Mouse (Mus musculus) limb, embryonic 12.5 days (tissue): ENCODE measurements at regions not wholly inside any gene's neighbourhood (a gene's known extent, or its start where the extent isn't known, plus 50 kb on each side); places are given as distances from the start of the nearest gene placed in this dataset.

Experiments
- ATAC-seq: fragments of 200-750 bp; cut with Nextera tagmentation; 2 replicates; pipeline ENCODE4 v1.8.0; 2017; ENCODE audit warnings: low read depth, moderate TSS enrichment; ENCODE audit not compliant: insufficient number of reproducible peaks, insufficient read depth, low FRiP score, low TSS enrichment
- H3K27ac ChIP-seq: fragments of 300-500 bp; sonication (generic); 2 replicates; pipeline ENCODE4 v1.5.1; 2016; ENCODE audit warnings: mild to moderate bottlenecking, moderate library complexity
- H3K27me3 ChIP-seq: fragments of 300-500 bp; sonication (generic); 2 replicates; pipeline ENCODE4 v1.6.1; 2016; ENCODE audit warnings: mild to moderate bottlenecking, moderate library complexity
- H3K36me3 ChIP-seq: fragments of 300-500 bp; sonication (generic); 2 replicates; pipeline ENCODE4 v1.6.1; 2016; ENCODE audit warnings: mild to moderate bottlenecking, moderate library complexity
- H3K4me1 ChIP-seq: fragments of 300-500 bp; sonication (generic); replicated peaks from 2 replicates; pipeline ENCODE4 v1.6.1; 2016
- H3K4me2 ChIP-seq: fragments of 300-500 bp; sonication (generic); 2 replicates; pipeline ENCODE4 v1.6.1; 2016; ENCODE audit warnings: mild to moderate bottlenecking, moderate library complexity
- H3K4me3 ChIP-seq: fragments of 300-500 bp; sonication (generic); replicated peaks from 2 replicates; pipeline ENCODE4 v1.5.1; 2016; ENCODE audit warnings: mild to moderate bottlenecking
- H3K9ac ChIP-seq: fragments of 300-500 bp; sonication (generic); replicated peaks from 2 replicates; pipeline ENCODE4 v1.6.1; 2016; ENCODE audit warnings: mild to moderate bottlenecking, moderate library complexity
- H3K9me3 ChIP-seq: fragments of 300-500 bp; sonication (generic); 2 replicates; pipeline ENCODE4 v1.6.1; 2016; ENCODE audit warnings: mild to moderate bottlenecking, moderate library complexity
- WGBS: fragments of 180-500 bp; shearing (Covaris S2); methylation state at CpG from one replicate; pipeline ENCODE4 v1.1.7; 2016; 5-methylcytosine and 5-hydroxymethylcytosine counted together

DNA sequence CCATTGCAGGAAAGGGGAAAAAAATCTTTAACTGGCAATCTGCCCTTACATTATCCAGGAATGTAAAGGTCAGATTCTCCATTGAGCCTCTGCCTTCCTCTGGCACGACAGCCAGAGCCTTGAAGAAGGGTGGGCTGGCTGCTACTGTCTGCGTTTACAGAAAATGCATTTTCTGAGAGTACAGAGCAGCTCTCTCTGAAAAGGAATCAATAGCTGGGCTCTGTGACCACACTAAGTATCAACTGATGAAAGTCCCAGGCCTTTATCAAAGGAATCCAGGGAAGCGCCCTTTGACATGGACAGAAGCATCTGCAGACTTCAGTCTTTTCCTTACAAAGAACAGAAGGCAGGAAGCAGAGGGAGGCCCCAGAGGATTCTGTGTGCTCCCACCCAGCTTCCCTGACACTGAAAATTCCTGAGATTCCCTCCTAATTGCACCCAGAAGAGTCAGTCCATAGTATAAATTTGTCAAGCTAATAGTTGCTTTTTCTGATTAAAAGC lies 124.2 kb downstream of the Ankrd50 start:
- no peaks in the 10 kb centered on the region for H3K36me3 ChIP-seq
- 19% methylated on average over 3 of the region's 3 CpGs for WGBS
- H3K27me3 ChIP-seq = no peaks in the 10 kb centered on the region
- H3K4me2 ChIP-seq = no peak overlapping the region
- no peak overlapping the region for H3K27ac ChIP-seq
- no peak for ATAC-seq
- H3K9ac ChIP-seq = no peak overlapping the region
- no peak overlapping the region for H3K4me3 ChIP-seq
- no peaks in the 10 kb centered on the region for H3K9me3 ChIP-seq
- H3K4me1 ChIP-seq = no peaks in the 10 kb centered on the region

- H3K4me1 ChIP-seq = no peaks in the 10 kb centered on the region
- no peak overlapping the region for H3K4me2 ChIP-seq
- 56% methylated on average over 14 of the region's 14 CpGs for WGBS
- H3K27me3 ChIP-seq = no peaks in the 10 kb centered on the region
- ATAC-seq = no peak
- no peaks in the 10 kb centered on the region for H3K36me3 ChIP-seq
- H3K9me3 ChIP-seq = no peaks in the 10 kb centered on the region
- no peak overlapping the region for H3K9ac ChIP-seq
- no peak overlapping the region for H3K4me3 ChIP-seq
- no peak overlapping the region for H3K27ac ChIP-seq
Observed at GRCm38 (mm10) chr3:38357905-38358491, 126.6 kb downstream of the Ankrd50 start.

GRCm38 (mm10) chr3:38344283-38344682 lies 140.4 kb downstream of the Ankrd50 start:
- H3K9ac ChIP-seq = no peak overlapping the region
- H3K27ac ChIP-seq = no peak overlapping the region
- WGBS = 37% methylated on average over 2 of the region's 2 CpGs
- no peak overlapping the region for H3K4me2 ChIP-seq
- H3K4me1 ChIP-seq = no peaks in the 10 kb centered on the region
- H3K4me3 ChIP-seq = no peak overlapping the region
- H3K9me3 ChIP-seq = no peaks in the 10 kb centered on the region
- no peaks in the 10 kb centered on the region for H3K27me3 ChIP-seq
- ATAC-seq = no peak
- no peaks in the 10 kb centered on the region for H3K36me3 ChIP-seq

DNA sequence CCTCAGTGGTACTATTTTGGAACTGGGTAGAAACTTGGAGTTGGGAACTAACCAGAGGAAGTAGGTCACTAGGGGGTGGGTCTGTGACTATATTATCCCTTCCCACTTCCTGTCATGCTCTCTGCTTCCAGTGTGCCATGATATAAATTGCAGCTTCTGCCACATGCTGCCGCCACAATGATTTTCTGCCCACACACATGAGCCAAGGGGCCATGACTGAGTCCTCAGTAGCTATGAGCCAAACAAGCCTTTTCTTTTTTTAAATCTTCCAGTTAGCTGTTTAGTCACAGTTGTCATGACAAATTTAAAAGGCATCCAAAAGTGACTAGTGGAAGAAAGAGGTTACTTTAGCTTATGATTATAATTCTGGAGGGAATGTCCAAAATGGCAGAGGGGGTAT lies 143.0 kb downstream of the Ankrd50 start:
- 94% methylated on average over 1 of the region's 1 CpGs for WGBS
- no peak overlapping the region for H3K4me3 ChIP-seq
- no peak overlapping the region for H3K9ac ChIP-seq
- H3K9me3 ChIP-seq = no peaks in the 10 kb centered on the region
- no peak for ATAC-seq
- H3K36me3 ChIP-seq = no peaks in the 10 kb centered on the region
- H3K4me1 ChIP-seq = no peaks in the 10 kb centered on the region
- H3K4me2 ChIP-seq = no peak overlapping the region
- no peaks in the 10 kb centered on the region for H3K27me3 ChIP-seq
- no peak overlapping the region for H3K27ac ChIP-seq

DNA sequence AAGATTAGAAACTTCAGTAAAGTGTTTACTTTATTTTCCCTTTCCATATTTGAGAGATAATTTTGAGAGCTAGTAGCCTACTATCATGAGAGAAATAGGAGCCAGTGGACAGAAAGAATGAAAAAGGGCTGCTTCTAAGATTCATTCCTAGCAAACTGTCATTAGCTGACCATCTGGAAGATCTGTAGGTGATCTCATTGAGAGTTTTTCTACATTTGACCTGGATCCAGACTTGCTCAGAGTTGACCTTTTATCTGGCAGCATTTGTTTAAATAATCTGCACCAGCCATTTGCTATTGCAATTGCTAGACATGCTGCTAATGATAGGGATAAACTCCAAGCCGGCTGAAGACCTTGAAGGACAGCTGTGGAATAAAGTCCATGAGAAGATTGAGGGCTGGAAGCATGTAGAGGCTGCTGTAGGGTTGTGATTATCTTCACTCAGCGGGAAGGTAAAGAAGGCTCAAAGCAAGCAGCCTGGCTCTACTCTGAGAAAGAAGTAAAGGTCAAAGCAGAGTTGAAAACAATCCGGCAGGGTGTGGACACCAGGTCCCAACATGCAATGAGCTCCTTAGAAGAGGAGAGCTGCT lies 151.2 kb downstream of the Ankrd50 start:
- no peak for ATAC-seq
- Histone ChIP-seq H3K27ac (no peak overlapping the region), H3K4me1 (no peaks in the 10 kb centered on the region), H3K4me3 (no peak overlapping the region), H3K9me3 (no peaks in the 10 kb centered on the region), H3K27me3 (no peaks in the 10 kb centered on the region), H3K9ac (no peak overlapping the region), H3K36me3 (no peaks in the 10 kb centered on the region), H3K4me2 (no peak overlapping the region)
- WGBS = 81% methylated on average over 3 of the region's 3 CpGs

GRCm38 (mm10) chr3:38331169-38331568 lies 153.5 kb downstream of the Ankrd50 start:
- no peak overlapping the region for H3K4me2 ChIP-seq
- no peak for ATAC-seq
- no peak overlapping the region for H3K4me3 ChIP-seq
- no peak overlapping the region for H3K27ac ChIP-seq
- H3K27me3 ChIP-seq = no peaks in the 10 kb centered on the region
- H3K4me1 ChIP-seq = no peaks in the 10 kb centered on the region
- H3K36me3 ChIP-seq = no peaks in the 10 kb centered on the region
- no peaks in the 10 kb centered on the region for H3K9me3 ChIP-seq
- H3K9ac ChIP-seq = no peak overlapping the region

DNA sequence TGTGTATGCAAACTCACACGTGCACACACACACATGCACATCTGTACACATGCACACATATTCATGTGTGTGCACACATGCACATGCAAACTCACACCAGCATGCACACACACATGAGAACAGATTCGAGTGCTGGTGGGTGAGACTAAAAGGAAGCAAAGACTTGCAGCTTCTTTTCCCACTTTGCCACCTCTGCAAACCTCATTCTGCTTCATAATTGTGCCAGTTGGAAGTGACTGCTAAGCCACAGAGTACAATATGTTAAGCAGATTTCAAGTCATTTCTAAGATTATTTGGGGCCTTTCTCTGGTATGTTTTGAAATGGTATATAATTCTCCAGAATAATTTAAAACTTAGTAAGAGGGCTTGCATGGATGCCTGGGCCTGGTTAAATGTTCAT lies 157.4 kb downstream of the Ankrd50 start:
- ATAC-seq = no peak
- Histone ChIP-seq H3K27me3 (no peaks in the 10 kb centered on the region), H3K36me3 (no peaks in the 10 kb centered on the region), H3K9ac (no peak overlapping the region), H3K4me1 (no peaks in the 10 kb centered on the region), H3K27ac (no peak overlapping the region), H3K9me3 (no peaks in the 10 kb centered on the region), H3K4me3 (no peak overlapping the region), H3K4me2 (no peak overlapping the region)
- WGBS = 77% methylated on average over 2 of the region's 2 CpGs

GRCm38 (mm10) chr3:38326211-38326610 lies 158.4 kb downstream of the Ankrd50 start:
- Histone ChIP-seq H3K4me1 (no peaks in the 10 kb centered on the region), H3K36me3 (no peaks in the 10 kb centered on the region), H3K4me2 (no peak overlapping the region), H3K27me3 (no peaks in the 10 kb centered on the region), H3K4me3 (no peak overlapping the region), H3K9ac (no peak overlapping the region), H3K27ac (no peak overlapping the region), H3K9me3 (no peaks in the 10 kb centered on the region)
- no peak for ATAC-seq

DNA sequence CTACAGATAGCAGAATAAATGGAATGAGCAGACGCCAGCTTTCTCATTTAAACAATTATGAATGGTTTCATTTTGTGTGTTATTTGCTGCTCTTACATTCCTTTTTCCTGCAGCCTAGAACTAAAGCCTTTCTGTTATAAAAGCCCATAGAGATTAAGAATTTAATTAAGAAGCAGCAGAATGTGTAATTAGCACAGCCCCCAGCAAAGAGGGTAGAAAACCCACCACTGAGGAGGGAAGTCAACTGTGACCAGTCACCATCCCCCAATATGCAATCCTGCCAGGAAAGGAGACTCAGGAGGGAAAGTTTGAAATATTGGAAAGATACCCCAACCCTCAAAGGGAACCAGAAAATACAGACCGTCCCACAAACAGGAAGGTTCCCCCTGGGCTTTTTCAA lies 160.0 kb downstream of the Ankrd50 start:
- ATAC-seq = no peak
- Histone ChIP-seq H3K9ac (no peak overlapping the region), H3K9me3 (no peaks in the 10 kb centered on the region), H3K4me3 (no peak overlapping the region), H3K27me3 (no peaks in the 10 kb centered on the region), H3K4me1 (no peaks in the 10 kb centered on the region), H3K4me2 (no peak overlapping the region), H3K27ac (no peak overlapping the region), H3K36me3 (no peaks in the 10 kb centered on the region)
- 78% methylated on average over 2 of the region's 2 CpGs for WGBS

- Histone ChIP-seq H3K9me3 (no peaks in the 10 kb centered on the region), H3K9ac (no peak overlapping the region), H3K4me2 (no peak overlapping the region), H3K4me3 (no peak overlapping the region), H3K27me3 (no peaks in the 10 kb centered on the region), H3K4me1 (no peaks in the 10 kb centered on the region), H3K36me3 (no peaks in the 10 kb centered on the region), H3K27ac (no peak overlapping the region)
- 60% methylated on average over 8 of the region's 8 CpGs for WGBS
- no peak for ATAC-seq
Observed at GRCm38 (mm10) chr3:38322426-38322825, 162.2 kb downstream of the Ankrd50 start.

DNA sequence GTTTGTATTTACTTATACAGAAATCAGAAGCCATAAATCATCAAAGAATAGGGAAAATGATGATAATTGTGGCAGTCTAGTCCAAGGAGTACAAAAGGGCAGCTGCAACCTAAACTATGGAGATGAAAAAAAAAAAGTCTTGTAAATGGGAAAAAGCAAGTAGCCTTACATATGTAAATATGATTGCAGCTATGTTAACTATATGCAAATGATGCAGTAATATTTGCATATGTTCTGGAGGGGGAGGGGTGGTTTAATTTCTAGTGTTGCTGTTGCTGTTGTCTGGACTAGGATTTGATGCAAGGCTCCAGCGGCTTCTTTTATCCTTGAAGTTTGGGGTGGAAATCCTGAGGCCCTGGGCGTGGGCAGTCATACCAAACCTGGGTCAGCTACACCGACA lies 163.0 kb downstream of the Ankrd50 start:
- WGBS = 94% methylated on average over 3 of the region's 3 CpGs
- no peaks in the 10 kb centered on the region for H3K27me3 ChIP-seq
- no peaks in the 10 kb centered on the region for H3K4me1 ChIP-seq
- no peak for ATAC-seq
- H3K9me3 ChIP-seq = no peaks in the 10 kb centered on the region
- no peaks in the 10 kb centered on the region for H3K36me3 ChIP-seq
- no peak overlapping the region for H3K27ac ChIP-seq
- no peak overlapping the region for H3K4me3 ChIP-seq
- no peak overlapping the region for H3K4me2 ChIP-seq
- H3K9ac ChIP-seq = no peak overlapping the region

- no peak for ATAC-seq
- Histone ChIP-seq H3K4me2 (no peak overlapping the region), H3K4me3 (no peak overlapping the region), H3K9me3 (no peaks in the 10 kb centered on the region), H3K36me3 (no peaks in the 10 kb centered on the region), H3K4me1 (no peaks in the 10 kb centered on the region), H3K9ac (no peak overlapping the region), H3K27me3 (no peaks in the 10 kb centered on the region), H3K27ac (no peak overlapping the region)
- WGBS = 85% methylated on average over 6 of the region's 6 CpGs
Observed at GRCm38 (mm10) chr3:38320998-38321397, 163.6 kb downstream of the Ankrd50 start.
